Mouse (Mus musculus) cerebellum, adult 2 months (tissue): ENCODE data around the gene Zg16.

ENCODE experiments used
- CTCF ChIP-seq: fragments of 200-500 bp; IDR thresholded peaks from 2 replicates; pipeline ENCODE4 v1.5.1; 2011; ENCODE audit warnings: low read depth, mild to moderate bottlenecking, control low read depth, low read length, moderate library complexity, borderline replicate concordance; ENCODE audit not compliant: insufficient read depth
- POLR2A ChIP-seq: fragments of 200-500 bp; IDR thresholded peaks from 2 replicates; pipeline ENCODE4 v1.6.1; 2011; ENCODE audit warnings: low read length, control low read depth, borderline replicate concordance; ENCODE audit not compliant: insufficient read depth

DNA sequence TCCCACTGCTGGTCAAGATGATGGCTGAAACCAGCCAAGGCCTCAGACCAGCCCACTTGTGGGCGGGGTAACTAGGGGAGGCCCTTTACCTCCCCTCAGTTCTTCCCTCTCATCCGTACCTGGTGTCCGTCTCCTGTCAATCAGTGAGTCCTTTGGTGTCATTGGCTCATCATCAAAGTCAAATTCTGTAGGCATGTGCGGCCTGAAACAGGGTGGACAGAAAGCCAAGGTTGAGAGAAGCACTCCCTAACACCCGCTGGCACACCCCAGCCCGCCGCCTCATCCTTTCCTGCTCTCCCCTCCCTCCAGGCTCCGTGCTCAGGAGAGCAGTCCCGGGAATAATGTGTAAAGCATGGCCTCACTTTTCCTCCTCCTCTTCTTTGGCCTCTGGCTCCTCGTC lies 71.0 kb downstream of the Zg16 start:
- TF ChIP-seq CTCF = no peak
- TF ChIP-seq POLR2A = peak; percentile 23; the same call in 1 of the 2 replicates
